Mouse (Mus musculus): ENCODE data around the gene Ryr3. TPM values are rescaled to one million over a fixed set of nuclear protein-coding genes. Genes with fewer than 3 reads are reported as not detected.

The Ryr3 gene
- polyA plus RNA-seq, 1 experiment from 2014 or later = 5.6 TPM

- no peaks in the 10 kb centered on the region for H3K36me3 ChIP-seq
- H3K27ac ChIP-seq (replicated peaks) = no peak overlapping the region
- no peaks in the 10 kb centered on the region for H3K27me3 ChIP-seq (replicated peaks)
- no peaks in the 10 kb centered on the region for H3K9me3 ChIP-seq (replicated peaks)
- no peak overlapping the region for H3K9ac ChIP-seq (replicated peaks)
- no peak overlapping the region for H3K4me3 ChIP-seq (replicated peaks)
- peak; percentile 56; the same call in 1 of the 2 replicates for ATAC-seq (ENCODE audit: low FRiP score)
- no peak overlapping the region for H3K4me2 ChIP-seq
- WGBS = 44% methylated on average over 5 of the region's 5 CpGs
- no peaks in the 10 kb centered on the region for H3K4me1 ChIP-seq
Measured at GRCm38 (mm10) chr2:113181701-113182100, 35.2 kb downstream of the Ryr3 start.

GRCm38 (mm10) chr2:113178047-113178446 is 38.8 kb downstream of the Ryr3 start:
- no peak overlapping the region for H3K27ac ChIP-seq (replicated peaks)
- no peak for ATAC-seq (ENCODE audit: low FRiP score)
- H3K4me2 ChIP-seq = no peak overlapping the region
- H3K9ac ChIP-seq (replicated peaks) = no peak overlapping the region
- no peak overlapping the region for H3K4me3 ChIP-seq (replicated peaks)
- no peaks in the 10 kb centered on the region for H3K36me3 ChIP-seq
- no peaks in the 10 kb centered on the region for H3K9me3 ChIP-seq (replicated peaks)
- H3K27me3 ChIP-seq (replicated peaks) = no peaks in the 10 kb centered on the region
- H3K4me1 ChIP-seq = no peaks in the 10 kb centered on the region

- Histone ChIP-seq H3K36me3 (no peaks in the 10 kb centered on the region), H3K4me2 (no peak overlapping the region), H3K27me3 (replicated peaks) (no peaks in the 10 kb centered on the region), H3K4me1 (no peaks in the 10 kb centered on the region), H3K9me3 (replicated peaks) (no peaks in the 10 kb centered on the region), H3K9ac (replicated peaks) (no peak overlapping the region), H3K4me3 (replicated peaks) (no peak overlapping the region), H3K27ac (replicated peaks) (no peak overlapping the region)
- WGBS = 74% methylated on average over 5 of the region's 5 CpGs
- ATAC-seq (ENCODE audit: low FRiP score) = no peak
Measured at GRCm38 (mm10) chr2:113176337-113176736, 40.6 kb downstream of the Ryr3 start.

GRCm38 (mm10) chr2:113168096-113168495 is 48.8 kb downstream of the Ryr3 start:
- no peaks in the 10 kb centered on the region for H3K9me3 ChIP-seq (replicated peaks)
- no peak overlapping the region for H3K27ac ChIP-seq (replicated peaks)
- H3K36me3 ChIP-seq = no peaks in the 10 kb centered on the region
- H3K9ac ChIP-seq (replicated peaks) = no peak overlapping the region
- H3K4me3 ChIP-seq (replicated peaks) = no peak overlapping the region
- 84% methylated on average over 4 of the region's 4 CpGs for WGBS
- ATAC-seq (ENCODE audit: low FRiP score) = no peak
- no peaks in the 10 kb centered on the region for H3K27me3 ChIP-seq (replicated peaks)
- H3K4me2 ChIP-seq = no peak overlapping the region
- H3K4me1 ChIP-seq = no peaks in the 10 kb centered on the region

GRCm38 (mm10) chr2:113161494-113161893 is 55.4 kb downstream of the Ryr3 start:
- Histone ChIP-seq H3K4me3 (replicated peaks) (no peak overlapping the region), H3K9ac (replicated peaks) (no peak overlapping the region), H3K27me3 (replicated peaks) (no peaks in the 10 kb centered on the region), H3K27ac (replicated peaks) (no peak overlapping the region), H3K36me3 (no peaks in the 10 kb centered on the region), H3K9me3 (replicated peaks) (no peaks in the 10 kb centered on the region), H3K4me1 (no peaks in the 10 kb centered on the region), H3K4me2 (no peak overlapping the region)
- ATAC-seq (ENCODE audit: low FRiP score) = no peak
- WGBS = 84% methylated on average over 5 of the region's 5 CpGs

- H3K36me3 ChIP-seq = no peaks in the 10 kb centered on the region
- no peak for ATAC-seq (ENCODE audit: low FRiP score)
- no peak overlapping the region for H3K4me2 ChIP-seq
- no peaks in the 10 kb centered on the region for H3K4me1 ChIP-seq
- H3K27ac ChIP-seq (replicated peaks) = no peak overlapping the region
- no peaks in the 10 kb centered on the region for H3K27me3 ChIP-seq (replicated peaks)
- 88% methylated on average over 3 of the region's 3 CpGs for WGBS
- no peaks in the 10 kb centered on the region for H3K9me3 ChIP-seq (replicated peaks)
- H3K9ac ChIP-seq (replicated peaks) = no peak overlapping the region
- no peak overlapping the region for H3K4me3 ChIP-seq (replicated peaks)
Measured at GRCm38 (mm10) chr2:113137766-113138165, 79.1 kb downstream of the Ryr3 start.

GRCm38 (mm10) chr2:113123476-113123875 is 93.4 kb downstream of the Ryr3 start:
- no peak for ATAC-seq (ENCODE audit: low FRiP score)
- Histone ChIP-seq H3K4me2 (no peak overlapping the region), H3K36me3 (no peaks in the 10 kb centered on the region), H3K27me3 (replicated peaks) (no peaks in the 10 kb centered on the region), H3K27ac (replicated peaks) (no peak overlapping the region), H3K4me1 (no peaks in the 10 kb centered on the region), H3K4me3 (replicated peaks) (no peak overlapping the region), H3K9me3 (replicated peaks) (no peaks in the 10 kb centered on the region), H3K9ac (replicated peaks) (no peak overlapping the region)
- WGBS = 56% methylated on average over 1 of the region's 1 CpGs

GRCm38 (mm10) chr2:113119080-113119479 is 97.8 kb downstream of the Ryr3 start:
- H3K4me3 ChIP-seq (replicated peaks) = no peak overlapping the region
- WGBS = 47% methylated on average over 1 of the region's 1 CpGs
- no peaks in the 10 kb centered on the region for H3K36me3 ChIP-seq
- no peak overlapping the region for H3K9ac ChIP-seq (replicated peaks)
- ATAC-seq (ENCODE audit: low FRiP score) = no peak
- no peaks in the 10 kb centered on the region for H3K4me1 ChIP-seq
- no peak overlapping the region for H3K4me2 ChIP-seq
- H3K9me3 ChIP-seq (replicated peaks) = no peaks in the 10 kb centered on the region
- H3K27ac ChIP-seq (replicated peaks) = no peak overlapping the region
- H3K27me3 ChIP-seq (replicated peaks) = no peaks in the 10 kb centered on the region

GRCm38 (mm10) chr2:113116788-113117187 is 100.1 kb downstream of the Ryr3 start:
- Histone ChIP-seq H3K4me2 (no peak overlapping the region), H3K36me3 (no peaks in the 10 kb centered on the region), H3K27ac (replicated peaks) (no peak overlapping the region), H3K9me3 (replicated peaks) (no peaks in the 10 kb centered on the region), H3K9ac (replicated peaks) (no peak overlapping the region), H3K4me1 (no peaks in the 10 kb centered on the region), H3K4me3 (replicated peaks) (no peak overlapping the region), H3K27me3 (replicated peaks) (no peaks in the 10 kb centered on the region)
- WGBS = 83% methylated on average over 2 of the region's 2 CpGs
- no peak for ATAC-seq (ENCODE audit: low FRiP score)

- H3K27ac ChIP-seq (replicated peaks) = no peak overlapping the region
- H3K4me2 ChIP-seq = no peak overlapping the region
- no peaks in the 10 kb centered on the region for H3K9me3 ChIP-seq (replicated peaks)
- no peaks in the 10 kb centered on the region for H3K4me1 ChIP-seq
- H3K4me3 ChIP-seq (replicated peaks) = no peak overlapping the region
- H3K9ac ChIP-seq (replicated peaks) = no peak overlapping the region
- H3K27me3 ChIP-seq (replicated peaks) = no peaks in the 10 kb centered on the region
- ATAC-seq (ENCODE audit: low FRiP score) = no peak
- H3K36me3 ChIP-seq = no peaks in the 10 kb centered on the region
- WGBS = 92% methylated on average over 4 of the region's 4 CpGs
Measured at GRCm38 (mm10) chr2:113115897-113116283, 101.0 kb downstream of the Ryr3 start.

GRCm38 (mm10) chr2:113115248-113115896 is 101.5 kb downstream of the Ryr3 start:
- Histone ChIP-seq H3K27ac (replicated peaks) (no peak overlapping the region), H3K9me3 (replicated peaks) (no peaks in the 10 kb centered on the region), H3K4me1 (no peaks in the 10 kb centered on the region), H3K4me2 (no peak overlapping the region), H3K4me3 (replicated peaks) (no peak overlapping the region), H3K27me3 (replicated peaks) (no peaks in the 10 kb centered on the region), H3K36me3 (no peaks in the 10 kb centered on the region), H3K9ac (replicated peaks) (no peak overlapping the region)
- ATAC-seq (ENCODE audit: low FRiP score) = no peak
- 90% methylated on average over 4 of the region's 4 CpGs for WGBS

GRCm38 (mm10) chr2:113104609-113105008 is 112.3 kb downstream of the Ryr3 start:
- no peak for ATAC-seq (ENCODE audit: low FRiP score)
- WGBS = 87% methylated on average over 6 of the region's 6 CpGs
- H3K4me1 ChIP-seq = no peaks in the 10 kb centered on the region
- no peak overlapping the region for H3K27ac ChIP-seq (replicated peaks)
- H3K4me3 ChIP-seq (replicated peaks) = no peak overlapping the region
- no peaks in the 10 kb centered on the region for H3K27me3 ChIP-seq (replicated peaks)
- no peaks in the 10 kb centered on the region for H3K36me3 ChIP-seq
- H3K4me2 ChIP-seq = no peak overlapping the region
- no peak overlapping the region for H3K9ac ChIP-seq (replicated peaks)
- H3K9me3 ChIP-seq (replicated peaks) = no peaks in the 10 kb centered on the region

- WGBS = 86% methylated on average over 4 of the region's 4 CpGs
- Histone ChIP-seq H3K36me3 (no peaks in the 10 kb centered on the region), H3K27me3 (replicated peaks) (no peaks in the 10 kb centered on the region), H3K4me2 (no peak overlapping the region), H3K27ac (replicated peaks) (no peak overlapping the region), H3K4me3 (replicated peaks) (no peak overlapping the region), H3K9me3 (replicated peaks) (no peaks in the 10 kb centered on the region), H3K4me1 (no peaks in the 10 kb centered on the region), H3K9ac (replicated peaks) (no peak overlapping the region)
- ATAC-seq (ENCODE audit: low FRiP score) = no peak
Measured at GRCm38 (mm10) chr2:113095184-113095583, 121.7 kb downstream of the Ryr3 start.
